Mouse (Mus musculus): Measurements from ENCODE around the gene Lce1a2. TPM values are rescaled to one million over a fixed set of nuclear protein-coding genes. Genes with fewer than 3 reads are reported as not detected.

Gene Lce1a2
- polyA plus RNA-seq, 1 experiment, result not detected

GRCm38 (mm10) chr3:92656826-92657225 is 13.3 kb downstream of the Lce1a2 start, which contains the start of gene Lce1b:
Gene Lce1b (minus strand): TSS chr3:92656926.
- Histone ChIP-seq H3K27ac (ENCODE audit: control insufficient read depth, insufficient read depth, low read depth, low read length) (no peak within 1 kb of the TSS), H3K27me3 (ENCODE audit: control insufficient read depth, insufficient read depth, low read length) (no peaks in the 10 kb centered on the region), H3K36me3 (ENCODE audit: control insufficient read depth, insufficient read depth, low read length) (no peaks in the 10 kb centered on the region), H3K4me1 (ENCODE audit: control insufficient read depth, insufficient read depth, low read length) (no peaks in the 10 kb centered on the region), H3K4me3 (ENCODE audit: control insufficient read depth, low read depth, low read length) (no peak within 1 kb of the TSS)
- TF ChIP-seq POLR2A (IDR thresholded peaks at IDR 0.05; ENCODE audit: control insufficient read depth, low read depth, low read length), result no peak
- no peak for TF ChIP-seq CTCF (IDR thresholded peaks at IDR 0.05; ENCODE audit: control insufficient read depth, insufficient read depth, insufficient replicate concordance, low read depth, low read length)

GRCm38 (mm10) chr3:92648207-92648606 is 21.9 kb downstream of the Lce1a2 start, which contains the start of gene Lce1a1:
Gene Lce1a1 (minus strand): TSS chr3:92648307.
- Histone ChIP-seq H3K27ac (ENCODE audit: control insufficient read depth, insufficient read depth, low read depth, low read length) (no peak within 1 kb of the TSS), H3K4me3 (ENCODE audit: control insufficient read depth, low read depth, low read length) (no peak within 1 kb of the TSS), H3K27me3 (ENCODE audit: control insufficient read depth, insufficient read depth, low read length) (no peaks in the 10 kb centered on the region), H3K36me3 (ENCODE audit: control insufficient read depth, insufficient read depth, low read length) (no peaks in the 10 kb centered on the region), H3K4me1 (ENCODE audit: control insufficient read depth, insufficient read depth, low read length) (no peaks in the 10 kb centered on the region)
- TF ChIP-seq POLR2A (IDR thresholded peaks at IDR 0.05; ENCODE audit: control insufficient read depth, low read depth, low read length) (no peak), CTCF (IDR thresholded peaks at IDR 0.05; ENCODE audit: control insufficient read depth, insufficient read depth, insufficient replicate concordance, low read depth, low read length) (no peak)

DNA sequence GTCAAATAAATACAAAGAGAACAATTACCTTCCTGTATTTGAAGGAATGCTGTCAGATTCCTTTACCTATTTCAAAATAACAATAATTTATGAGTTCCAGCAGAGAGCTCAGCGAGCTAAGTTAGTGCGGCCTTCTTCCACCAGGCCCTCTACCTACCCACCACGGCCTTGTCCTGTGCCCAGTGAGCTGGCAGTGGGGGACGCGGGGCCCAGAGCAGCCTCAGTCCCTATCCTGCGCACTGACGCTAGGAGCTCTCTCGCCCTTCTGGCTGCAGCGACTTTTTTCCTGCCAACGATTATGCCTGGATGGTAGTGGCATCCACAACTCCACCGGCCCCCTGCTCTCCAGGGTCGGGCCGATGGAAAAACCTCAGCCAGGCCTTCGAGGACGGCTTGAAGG is 30.3 kb downstream of the Lce1a2 start:
- Histone ChIP-seq H3K27ac (ENCODE audit: control insufficient read depth, insufficient read depth, low read depth, low read length) (peak overlapping the region; percentile 73), H3K4me3 (ENCODE audit: control insufficient read depth, low read depth, low read length) (peak overlapping the region; percentile 82), H3K27me3 (ENCODE audit: control insufficient read depth, insufficient read depth, low read length) (no peaks in the 10 kb centered on the region), H3K4me1 (ENCODE audit: control insufficient read depth, insufficient read depth, low read length) (no peaks in the 10 kb centered on the region), H3K36me3 (ENCODE audit: control insufficient read depth, insufficient read depth, low read length) (no peaks in the 10 kb centered on the region)
- TF ChIP-seq POLR2A (IDR thresholded peaks at IDR 0.05; ENCODE audit: control insufficient read depth, low read depth, low read length), result peak; percentile 63
- TF ChIP-seq CTCF (IDR thresholded peaks at IDR 0.05; ENCODE audit: control insufficient read depth, insufficient read depth, insufficient replicate concordance, low read depth, low read length), result no peak

DNA sequence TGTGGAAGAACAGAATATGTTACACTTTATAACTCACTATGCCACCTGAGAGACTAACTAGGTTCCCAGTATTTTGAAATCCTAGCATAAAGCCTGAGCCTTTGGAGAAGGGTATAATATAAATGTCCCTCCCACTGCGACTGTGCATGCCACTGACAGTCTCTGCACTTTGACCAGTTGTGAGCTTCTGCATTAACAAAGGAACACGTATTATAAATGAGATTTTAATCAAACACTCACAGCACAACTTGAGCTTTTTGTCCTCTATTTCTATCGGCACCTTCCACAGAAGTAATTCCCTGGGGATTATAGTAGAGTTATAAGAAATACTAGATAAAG is 31.5 kb downstream of the Lce1a2 start:
- no peaks in the 10 kb centered on the region for H3K27me3 ChIP-seq (ENCODE audit: control insufficient read depth, insufficient read depth, low read length)
- no peak for TF ChIP-seq POLR2A (IDR thresholded peaks at IDR 0.05; ENCODE audit: control insufficient read depth, low read depth, low read length)
- TF ChIP-seq CTCF (IDR thresholded peaks at IDR 0.05; ENCODE audit: control insufficient read depth, insufficient read depth, insufficient replicate concordance, low read depth, low read length), result no peak
- H3K4me3 ChIP-seq (ENCODE audit: control insufficient read depth, low read depth, low read length), result no peak overlapping the region
- H3K36me3 ChIP-seq (ENCODE audit: control insufficient read depth, insufficient read depth, low read length), result no peaks in the 10 kb centered on the region
- H3K27ac ChIP-seq (ENCODE audit: control insufficient read depth, insufficient read depth, low read depth, low read length), result no peak overlapping the region
- H3K4me1 ChIP-seq (ENCODE audit: control insufficient read depth, insufficient read depth, low read length), result no peaks in the 10 kb centered on the region

DNA sequence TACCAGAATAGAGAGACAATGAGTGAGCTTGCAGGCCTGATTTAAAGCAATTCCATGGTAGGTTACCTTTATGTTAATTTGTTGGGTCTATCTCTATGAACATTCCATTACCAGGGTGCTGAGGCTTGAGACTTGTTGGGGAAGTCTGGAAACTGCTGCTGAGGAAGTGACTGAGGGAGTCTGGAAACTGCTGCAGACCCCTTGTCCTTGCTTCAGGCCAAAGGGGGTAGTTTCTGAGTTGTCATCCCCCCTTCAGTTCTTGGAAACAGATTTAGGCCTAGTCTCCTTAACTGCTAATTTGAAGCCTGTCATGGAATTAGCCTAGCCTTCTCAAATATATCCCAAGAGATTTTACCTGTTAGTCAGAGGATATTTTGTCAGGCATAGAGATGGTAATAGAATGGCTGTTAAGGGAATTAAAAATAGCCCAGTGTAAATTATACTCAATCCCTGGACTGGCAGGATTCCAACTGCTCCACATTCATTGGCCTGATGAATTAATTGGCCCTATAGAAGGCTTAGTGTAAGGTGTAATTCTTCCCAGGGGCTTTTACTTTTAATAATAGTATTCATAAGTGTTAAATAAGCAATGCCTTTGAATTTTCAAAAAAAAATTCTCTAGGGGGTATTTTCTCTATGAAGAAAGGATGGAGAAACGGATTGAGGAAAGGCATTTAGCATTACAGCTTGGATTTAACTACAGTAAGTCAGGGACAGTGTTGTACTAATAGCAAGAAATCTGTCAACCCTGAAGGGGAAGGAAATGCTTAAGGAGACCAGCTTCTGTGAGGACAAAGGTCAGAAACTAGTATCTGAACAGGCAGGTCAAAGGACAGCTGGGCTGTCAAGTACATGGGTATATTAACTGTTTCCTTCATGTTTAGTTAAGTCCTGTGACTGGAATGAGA is 32.1 kb downstream of the Lce1a2 start:
- Histone ChIP-seq H3K36me3 (ENCODE audit: control insufficient read depth, insufficient read depth, low read length) (no peaks in the 10 kb centered on the region), H3K4me1 (ENCODE audit: control insufficient read depth, insufficient read depth, low read length) (no peaks in the 10 kb centered on the region), H3K27me3 (ENCODE audit: control insufficient read depth, insufficient read depth, low read length) (no peaks in the 10 kb centered on the region), H3K27ac (ENCODE audit: control insufficient read depth, insufficient read depth, low read depth, low read length) (no peak overlapping the region), H3K4me3 (ENCODE audit: control insufficient read depth, low read depth, low read length) (no peak overlapping the region)
- TF ChIP-seq POLR2A (IDR thresholded peaks at IDR 0.05; ENCODE audit: control insufficient read depth, low read depth, low read length) (no peak), CTCF (IDR thresholded peaks at IDR 0.05; ENCODE audit: control insufficient read depth, insufficient read depth, insufficient replicate concordance, low read depth, low read length) (no peak)

DNA sequence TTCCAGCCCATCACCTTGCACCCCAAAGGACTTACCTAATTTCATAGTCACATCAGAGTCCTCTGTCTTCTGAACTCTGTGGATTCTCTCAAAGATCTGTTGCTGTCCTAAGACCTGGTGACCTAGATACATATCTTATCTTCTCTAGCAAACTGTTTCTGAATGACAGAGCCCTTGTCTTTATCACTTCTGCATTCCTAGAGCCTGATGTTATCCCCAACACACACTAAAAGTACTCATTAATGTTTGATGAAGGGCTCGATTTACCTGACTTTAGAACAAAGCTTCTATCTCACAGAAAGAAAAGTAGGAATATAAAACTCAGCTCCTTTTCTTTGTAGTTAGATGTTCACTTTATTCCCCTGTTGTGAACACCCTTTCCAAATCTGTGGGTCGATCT is 48.6 kb downstream of the Lce1a2 start, which contains the start of gene Lce6a:
TSS of gene Lce6a (minus strand) at position 101 of the 400 bp plus-strand sequence.
- Histone ChIP-seq H3K36me3 (ENCODE audit: control insufficient read depth, insufficient read depth, low read length) (no peaks in the 10 kb centered on the region), H3K4me3 (ENCODE audit: control insufficient read depth, low read depth, low read length) (no peak within 1 kb of the TSS), H3K27ac (ENCODE audit: control insufficient read depth, insufficient read depth, low read depth, low read length) (no peak within 1 kb of the TSS), H3K4me1 (ENCODE audit: control insufficient read depth, insufficient read depth, low read length) (no peaks in the 10 kb centered on the region), H3K27me3 (ENCODE audit: control insufficient read depth, insufficient read depth, low read length) (no peaks in the 10 kb centered on the region)
- no peak for TF ChIP-seq POLR2A (IDR thresholded peaks at IDR 0.05; ENCODE audit: control insufficient read depth, low read depth, low read length)
- TF ChIP-seq CTCF (IDR thresholded peaks at IDR 0.05; ENCODE audit: control insufficient read depth, insufficient read depth, insufficient replicate concordance, low read depth, low read length), result no peak

Other genes starting within 250 kb of the Lce1a2 start
- gene Gm9774, start 240.9 kb downstream of the Lce1a2 start, polyA plus RNA-seq (2012; rRNA removed), result 5.2 and 7.2 TPM in 2 replicates
- gene Sprr2k, start 237.7 kb downstream of the Lce1a2 start, polyA plus RNA-seq (2012; rRNA removed), result not detected in 2 replicates
- gene Sprr1b, start 231.5 kb downstream of the Lce1a2 start, polyA plus RNA-seq (2012; rRNA removed), result not detected in 2 replicates
- gene Sprr3, start 211.6 kb downstream of the Lce1a2 start, polyA plus RNA-seq (2012; rRNA removed), result not detected in 2 replicates
- 0.32 and 0.73 TPM in 2 replicates for gene Sprr1a, start 184.4 kb downstream of the Lce1a2 start, polyA plus RNA-seq (2012; rRNA removed)
- gene Sprr4, start 169.8 kb downstream of the Lce1a2 start, polyA plus RNA-seq (2012; rRNA removed), result not detected in 2 replicates
- not detected in 2 replicates for gene 2310046K23Rik, start 135.8 kb downstream of the Lce1a2 start, polyA plus RNA-seq (2012; rRNA removed)
- 0.05 and 0.06 TPM in 2 replicates for gene Ivl, start 96.6 kb downstream of the Lce1a2 start, polyA plus RNA-seq (2012; rRNA removed)
- gene Smcp, start 81.3 kb downstream of the Lce1a2 start, polyA plus RNA-seq (2012; rRNA removed), result 4,177 and 4,558 TPM in 2 replicates
- 0.67 and 0.94 TPM in 2 replicates for gene 2210017I01Rik, start 62.8 kb downstream of the Lce1a2 start, polyA plus RNA-seq (2012; rRNA removed)
- 0.66 and 0.89 TPM in 2 replicates for gene Lce6a, start 48.7 kb downstream of the Lce1a2 start, polyA plus RNA-seq (2012; rRNA removed)
- gene Lce1a1, start 22.0 kb downstream of the Lce1a2 start, polyA plus RNA-seq (2012; rRNA removed), result not detected in 2 replicates
- not detected in 2 replicates for gene Lce1b, start 13.4 kb downstream of the Lce1a2 start, polyA plus RNA-seq (2012; rRNA removed)
- gene Lce1c, start 8.9 kb upstream of the Lce1a2 start, polyA plus RNA-seq (2012; rRNA removed), result 0.42 and 0.85 TPM in 2 replicates
- gene Lce1d, start 16.9 kb upstream of the Lce1a2 start, polyA plus RNA-seq (2012; rRNA removed), result not detected in 2 replicates
- not detected in 2 replicates for gene Lce1e, start 38.8 kb upstream of the Lce1a2 start, polyA plus RNA-seq (2012; rRNA removed)
- not detected in 2 replicates for gene Lce1f, start 50.0 kb upstream of the Lce1a2 start, polyA plus RNA-seq (2012; rRNA removed)
- gene Gm38119, start 68.8 kb upstream of the Lce1a2 start, polyA plus RNA-seq (2012; rRNA removed), result not detected in 2 replicates
- gene Lce1g, start 82.0 kb upstream of the Lce1a2 start, polyA plus RNA-seq (2012; rRNA removed), result not detected in 2 replicates
- gene Lce1h, start 94.8 kb upstream of the Lce1a2 start, polyA plus RNA-seq (2012; rRNA removed), result not detected in 2 replicates
- not detected in 2 replicates for gene Lce1i, start 108.6 kb upstream of the Lce1a2 start, polyA plus RNA-seq (2012; rRNA removed)
- not detected in 2 replicates for gene Lce1j, start 120.2 kb upstream of the Lce1a2 start, polyA plus RNA-seq (2012; rRNA removed)
- not detected in 2 replicates for gene Lce1k, start 137.6 kb upstream of the Lce1a2 start, polyA plus RNA-seq (2012; rRNA removed)
- gene Kprp, start 156.9 kb upstream of the Lce1a2 start, polyA plus RNA-seq (2012; rRNA removed), result not detected in 2 replicates
- not detected in 2 replicates for gene Lce1l, start 181.0 kb upstream of the Lce1a2 start, polyA plus RNA-seq (2012; rRNA removed)
- not detected in 2 replicates for gene 2310050C09Rik, start 199.9 kb upstream of the Lce1a2 start, polyA plus RNA-seq (2012; rRNA removed)